Mouse (Mus musculus): ENCODE results near the gene Clstn2. TPM values are rescaled to one million over a fixed set of nuclear protein-coding genes. Genes with fewer than 3 reads are reported as not detected.

Gene Clstn2
- polyA plus RNA-seq (2012; rRNA removed) = 0.81 and 0.96 TPM in 2 replicates

GRCm38 (mm10) chr9:98032573-98033272, at the start of gene Clstn2:
TSS of gene Clstn2 (minus strand) at chr9:98033181.
- no peak for DNase-seq (ENCODE audit: low spot score)

- DNase-seq (ENCODE audit: low spot score) = no peak
These were observed 34.8 kb upstream of the Clstn2 start for GRCm38 (mm10) chr9:98067767-98068166.

- DNase-seq (ENCODE audit: low spot score) = no peak
These were observed 28.7 kb upstream of the Clstn2 start for GRCm38 (mm10) chr9:98061646-98062045.

GRCm38 (mm10) chr9:98057291-98057690, 24.3 kb upstream of the Clstn2 start:
- DNase-seq (ENCODE audit: low spot score) = no peak

- DNase-seq (ENCODE audit: low spot score) = no peak
These were observed 18.4 kb upstream of the Clstn2 start for GRCm38 (mm10) chr9:98051343-98051742.

- no peak for DNase-seq (ENCODE audit: low spot score)
These were observed 383 bp upstream of the Clstn2 start for GRCm38 (mm10) chr9:98033273-98033855.

GRCm38 (mm10) chr9:98031898-98032572, 946 bp downstream of the Clstn2 start:
- no peak for DNase-seq (ENCODE audit: low spot score)

- no peak for DNase-seq (ENCODE audit: low spot score)
These were observed 2.3 kb downstream of the Clstn2 start for GRCm38 (mm10) chr9:98030715-98031114.

GRCm38 (mm10) chr9:98025548-98025947, 7.4 kb downstream of the Clstn2 start:
- no peak for DNase-seq (ENCODE audit: low spot score)

- DNase-seq (ENCODE audit: low spot score) = no peak
These were observed 9.9 kb downstream of the Clstn2 start for GRCm38 (mm10) chr9:98023069-98023468.

- no peak for DNase-seq (ENCODE audit: low spot score)
These were observed 13.1 kb downstream of the Clstn2 start for GRCm38 (mm10) chr9:98019876-98020275.

GRCm38 (mm10) chr9:98018687-98019086, 14.3 kb downstream of the Clstn2 start:
- no peak for DNase-seq (ENCODE audit: low spot score)

- DNase-seq (ENCODE audit: low spot score) = no peak
These were observed 16.4 kb downstream of the Clstn2 start for GRCm38 (mm10) chr9:98016576-98016975.

- DNase-seq (ENCODE audit: low spot score) = no peak
These were observed 36.6 kb downstream of the Clstn2 start for GRCm38 (mm10) chr9:97996349-97996748.

GRCm38 (mm10) chr9:97995723-97996122, 37.3 kb downstream of the Clstn2 start:
- DNase-seq (ENCODE audit: low spot score) = no peak

GRCm38 (mm10) chr9:97992131-97992530, 40.9 kb downstream of the Clstn2 start:
- DNase-seq (ENCODE audit: low spot score) = no peak

GRCm38 (mm10) chr9:97977339-97977738, 55.6 kb downstream of the Clstn2 start:
- no peak for DNase-seq (ENCODE audit: low spot score)

GRCm38 (mm10) chr9:97974801-97975347, 58.1 kb downstream of the Clstn2 start:
- no peak for DNase-seq (ENCODE audit: low spot score)

- no peak for DNase-seq (ENCODE audit: low spot score)
These were observed 66.3 kb downstream of the Clstn2 start for GRCm38 (mm10) chr9:97966691-97967090.

- no peak for DNase-seq (ENCODE audit: low spot score)
These were observed 75.5 kb downstream of the Clstn2 start for GRCm38 (mm10) chr9:97957508-97957907.

GRCm38 (mm10) chr9:97956407-97957106, 76.4 kb downstream of the Clstn2 start:
- DNase-seq (ENCODE audit: low spot score) = no peak

- no peak for DNase-seq (ENCODE audit: low spot score)
These were observed 79.1 kb downstream of the Clstn2 start for GRCm38 (mm10) chr9:97953746-97954359.

Data from urinary bladder, adult 2 months (tissue).